Mouse (Mus musculus) liver, embryonic 11.5 days (tissue): ENCODE results near the gene Kctd20. TPM values are rescaled to one million over a fixed set of nuclear protein-coding genes. Genes with fewer than 3 reads are reported as not detected.
"Not testable (repeated sequence)": the region's sequence is repeated elsewhere in the genome, so short reads cannot be mapped to it uniquely, and the experiment has no call there.

Experiments
- ATAC-seq: fragments of 200-750 bp; cut with Nextera tagmentation; replicated peaks from 2 replicates; pipeline ENCODE4 v1.8.0; 2017; ENCODE audit warnings: moderate number of reproducible peaks, mild to moderate bottlenecking, moderate TSS enrichment, moderate library complexity; ENCODE audit not compliant: low FRiP score
- DNase-seq: peaks from one replicate; pipeline ENCODE4 v3.0.0-alpha.2; 2017; ENCODE audit warnings: low spot score
- H3K27ac ChIP-seq: fragments of 300-500 bp; sonication (generic); 2 replicates; pipeline ENCODE4 v1.5.1; 2014; ENCODE audit warnings: mild to moderate bottlenecking, low read depth, low read length, control low read depth
- H3K27me3 ChIP-seq: fragments of 300-500 bp; sonication (generic); replicated peaks from 2 replicates; pipeline ENCODE4 v1.6.1; 2014; ENCODE audit warnings: low read length, mixed read lengths; ENCODE audit not compliant: control insufficient read depth, insufficient read depth
- H3K36me3 ChIP-seq: fragments of 300-500 bp; sonication (generic); 2 replicates; pipeline ENCODE4 v1.6.1; 2014; ENCODE audit warnings: mild to moderate bottlenecking, low read length, moderate library complexity, mixed read lengths; ENCODE audit not compliant: control insufficient read depth, insufficient read depth
- H3K4me1 ChIP-seq: fragments of 300-500 bp; sonication (generic); replicated peaks from 2 replicates; pipeline ENCODE4 v1.6.1; 2014; ENCODE audit warnings: low read length, mixed read lengths; ENCODE audit not compliant: control insufficient read depth, insufficient read depth
- H3K4me2 ChIP-seq: fragments of 300-500 bp; sonication (generic); 2 replicates; pipeline ENCODE4 v1.6.1; 2014; ENCODE audit warnings: mild to moderate bottlenecking, control low read depth, moderate library complexity
- H3K4me3 ChIP-seq: fragments of 300-500 bp; sonication (generic); 2 replicates; pipeline ENCODE4 v1.5.1; 2014; ENCODE audit warnings: low read depth, low read length, control low read depth
- H3K9ac ChIP-seq: fragments of 300-500 bp; sonication (generic); 2 replicates; pipeline ENCODE4 v1.6.1; 2014; ENCODE audit warnings: low read depth, low read length, control low read depth
- H3K9me3 ChIP-seq: fragments of 300-500 bp; sonication (generic); 2 replicates; pipeline ENCODE4 v1.6.1; 2016; ENCODE audit warnings: low read length, inconsistent platforms, mixed read lengths; ENCODE audit not compliant: control insufficient read depth
- WGBS: fragments of 180-500 bp; shearing (Covaris S2); extraction: QIAGEN DNeasy Blood & Tissue Kit; methylation state at CpG from one replicate; pipeline ENCODE4 v1.1.7; 2014; 5-methylcytosine and 5-hydroxymethylcytosine counted together
- polyA plus RNA-seq: library from polyadenylated mRNA; unstranded; fragments of >200 nt; fragmentation: Nextera tagmentation; extraction: Ambion mirVana; gene quantifications from 2 replicates; pipeline ENCODE4 v1.2.1, GENCODE M21; 2014

Gene Kctd20
- polyA plus RNA-seq, 1 experiment from 2014 or later: 75.2 TPM

GRCm38 (mm10) chr17:28986833-28987232, 35.1 kb downstream of the Kctd20 start:
- no peak overlapping the region for H3K27ac ChIP-seq
- peaks cover 19% of the 10 kb centered on the region for H3K36me3 ChIP-seq
- ATAC-seq (no peak), DNase-seq (no peak)
- no peak overlapping the region for H3K4me2 ChIP-seq
- no peaks in the 10 kb centered on the region for H3K4me1 ChIP-seq
- no peak overlapping the region for H3K9ac ChIP-seq
- no peak overlapping the region for H3K4me3 ChIP-seq
- H3K9me3 ChIP-seq: no peaks in the 10 kb centered on the region
- H3K27me3 ChIP-seq: no peaks in the 10 kb centered on the region

GRCm38 (mm10) chr17:28987713-28988112, 36.0 kb downstream of the Kctd20 start:
- Histone ChIP-seq H3K36me3 (peaks cover 19% of the 10 kb centered on the region), H3K27me3 (no peaks in the 10 kb centered on the region), H3K27ac (no peak overlapping the region), H3K9me3 (no peaks in the 10 kb centered on the region), H3K4me2 (no peak overlapping the region), H3K4me3 (no peak overlapping the region), H3K9ac (no peak overlapping the region), H3K4me1 (no peaks in the 10 kb centered on the region)
- DNase-seq (no peak), ATAC-seq (no peak)
- 55% methylated on average over 4 of the region's 4 CpGs for WGBS

GRCm38 (mm10) chr17:28988291-28988690, 36.5 kb downstream of the Kctd20 start:
- WGBS: 93% methylated on average over 4 of the region's 4 CpGs
- H3K9ac ChIP-seq: no peak overlapping the region
- no peaks in the 10 kb centered on the region for H3K27me3 ChIP-seq
- H3K4me3 ChIP-seq: no peak overlapping the region
- DNase-seq (no peak), ATAC-seq (no peak)
- H3K36me3 ChIP-seq: peaks cover 19% of the 10 kb centered on the region
- no peaks in the 10 kb centered on the region for H3K9me3 ChIP-seq
- H3K4me2 ChIP-seq: no peak overlapping the region
- H3K4me1 ChIP-seq: no peaks in the 10 kb centered on the region
- no peak overlapping the region for H3K27ac ChIP-seq

DNA sequence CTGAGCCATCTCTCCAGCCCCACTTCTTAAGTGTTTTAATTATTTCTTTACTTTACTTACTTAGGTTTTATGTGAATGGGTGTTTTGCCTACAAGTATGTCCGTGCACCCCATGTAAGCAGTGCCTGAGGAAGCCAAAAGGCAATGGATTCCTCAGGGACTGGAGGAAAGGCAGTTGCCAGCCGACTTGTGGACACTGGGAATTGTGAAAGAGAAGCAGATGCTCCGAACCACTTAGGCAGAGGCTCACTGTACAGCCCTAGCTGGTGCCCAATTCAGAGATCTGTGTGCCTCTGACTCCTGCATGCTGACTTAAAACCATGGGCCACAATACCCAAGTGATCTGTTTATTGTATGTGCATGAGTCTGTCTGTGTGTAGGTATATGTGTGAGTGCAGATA, 37.2 kb downstream of the Kctd20 start:
- no peaks in the 10 kb centered on the region for H3K27me3 ChIP-seq
- DNase-seq: no peak
- H3K27ac ChIP-seq: no peak overlapping the region
- no peaks in the 10 kb centered on the region for H3K4me1 ChIP-seq
- no peak overlapping the region for H3K9ac ChIP-seq
- H3K9me3 ChIP-seq: no peaks in the 10 kb centered on the region
- no peak overlapping the region for H3K4me3 ChIP-seq
- WGBS: 83% methylated on average over 3 of the region's 3 CpGs
- H3K4me2 ChIP-seq: no peak overlapping the region
- ATAC-seq: no peak
- H3K36me3 ChIP-seq: peaks cover 19% of the 10 kb centered on the region

GRCm38 (mm10) chr17:28990060-28990459, 38.3 kb downstream of the Kctd20 start:
- H3K9me3 ChIP-seq: no peaks in the 10 kb centered on the region
- ATAC-seq (no peak), DNase-seq (no peak)
- H3K27ac ChIP-seq: no peak overlapping the region
- H3K4me2 ChIP-seq: no peak overlapping the region
- H3K9ac ChIP-seq: no peak overlapping the region
- no peaks in the 10 kb centered on the region for H3K27me3 ChIP-seq
- no peak overlapping the region for H3K4me3 ChIP-seq
- WGBS: 82% methylated on average over 4 of the region's 4 CpGs
- H3K4me1 ChIP-seq: no peaks in the 10 kb centered on the region
- H3K36me3 ChIP-seq: peaks cover 17% of the 10 kb centered on the region

DNA sequence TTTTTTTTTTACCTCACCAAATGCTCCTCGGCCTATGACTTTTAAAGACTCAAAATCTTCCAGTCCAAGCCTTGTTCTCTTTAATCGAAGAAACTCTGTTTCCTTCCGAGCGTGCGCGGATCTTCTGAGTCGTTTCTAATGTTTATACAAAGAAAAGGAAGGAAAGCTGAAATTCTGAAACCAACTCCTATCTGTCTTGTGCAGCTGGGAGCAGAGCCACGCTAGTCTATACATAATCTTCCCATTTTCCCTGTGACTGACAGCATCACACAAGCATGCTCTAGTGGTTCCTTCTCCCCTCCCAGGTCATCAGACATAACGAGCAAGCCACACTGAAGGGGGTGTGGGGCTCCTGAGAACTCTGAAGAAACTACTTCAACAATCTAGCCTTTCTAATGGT, 39.5 kb downstream of the Kctd20 start:
- Histone ChIP-seq H3K27ac (no peak overlapping the region), H3K4me3 (no peak overlapping the region), H3K27me3 (no peaks in the 10 kb centered on the region), H3K9ac (no peak overlapping the region), H3K9me3 (no peaks in the 10 kb centered on the region), H3K36me3 (peaks cover 16% of the 10 kb centered on the region), H3K4me1 (no peaks in the 10 kb centered on the region), H3K4me2 (no peak overlapping the region)
- DNase-seq (no peak), ATAC-seq (no peak)
- WGBS: 74% methylated on average over 9 of the region's 9 CpGs

GRCm38 (mm10) chr17:28992105-28992504, 40.4 kb downstream of the Kctd20 start:
- ATAC-seq (no peak), DNase-seq (no peak)
- H3K4me1 ChIP-seq: no peaks in the 10 kb centered on the region
- 91% methylated on average over 7 of the region's 7 CpGs for WGBS
- H3K36me3 ChIP-seq: peaks cover 20% of the 10 kb centered on the region
- no peaks in the 10 kb centered on the region for H3K9me3 ChIP-seq
- no peak overlapping the region for H3K4me3 ChIP-seq
- H3K27ac ChIP-seq: no peak overlapping the region
- no peaks in the 10 kb centered on the region for H3K27me3 ChIP-seq
- H3K4me2 ChIP-seq: no peak overlapping the region
- no peak overlapping the region for H3K9ac ChIP-seq

DNA sequence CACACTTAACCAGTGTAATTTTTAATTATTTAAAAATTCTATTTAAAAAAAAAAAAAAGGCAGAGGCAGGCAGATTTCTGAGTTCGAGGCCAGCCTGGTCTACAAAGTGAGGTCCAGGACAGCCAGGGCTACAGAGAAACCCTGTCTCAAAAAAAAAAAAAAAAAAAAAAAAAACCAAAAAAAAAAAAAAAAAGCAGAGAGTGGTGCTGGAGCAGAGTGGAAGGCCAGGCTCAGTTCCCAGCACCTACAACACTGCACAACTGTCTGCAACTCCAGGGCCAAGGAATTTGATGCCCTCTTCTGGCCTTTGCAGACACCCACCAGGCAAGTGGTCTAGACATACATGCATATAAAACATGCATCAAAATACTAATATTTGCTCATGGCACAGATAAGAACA, 41.3 kb downstream of the Kctd20 start:
- not testable (repeated sequence) for H3K4me2 ChIP-seq, H3K4me3 ChIP-seq, H3K9me3 ChIP-seq, H3K27me3 ChIP-seq, DNase-seq, H3K27ac ChIP-seq, H3K9ac ChIP-seq, H3K4me1 ChIP-seq, ATAC-seq
- peaks cover 14% of the 10 kb centered on the region for H3K36me3 ChIP-seq
- WGBS: 92% methylated on average over 1 of the region's 1 CpGs

DNA sequence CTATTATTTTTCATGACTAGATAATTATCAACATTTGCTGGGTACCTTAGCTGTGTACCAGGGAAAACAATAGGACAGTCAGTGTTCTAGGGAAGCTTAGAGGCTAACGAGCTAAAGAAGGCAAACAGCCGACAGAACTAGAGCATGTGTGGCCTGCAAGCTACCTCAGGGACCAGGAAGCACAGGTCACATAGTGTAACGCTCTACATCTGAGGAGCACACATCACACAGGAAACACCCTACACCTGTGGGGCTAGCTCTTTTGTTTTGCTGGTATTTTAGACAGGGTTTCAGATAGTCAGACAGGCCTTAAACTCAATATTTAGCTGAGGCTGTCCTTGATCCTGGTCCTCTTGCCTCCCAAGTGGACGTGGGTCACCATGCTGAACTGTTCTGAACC, 42.9 kb downstream of the Kctd20 start:
- WGBS: 90% methylated on average over 4 of the region's 4 CpGs
- Histone ChIP-seq H3K4me1 (no peaks in the 10 kb centered on the region), H3K9ac (no peak overlapping the region), H3K4me3 (no peak overlapping the region), H3K27ac (no peak overlapping the region), H3K36me3 (peaks cover 4% of the 10 kb centered on the region; the same call in 1 of the 2 replicates), H3K27me3 (no peaks in the 10 kb centered on the region), H3K4me2 (no peak overlapping the region), H3K9me3 (no peaks in the 10 kb centered on the region)
- no peak for ATAC-seq
- no peak for DNase-seq
